Mouse (Mus musculus): ENCODE results near the gene Sh3gl2. TPM values are rescaled to one million over a fixed set of nuclear protein-coding genes. Genes with fewer than 3 reads are reported as not detected.

Gene Sh3gl2
- polyA plus RNA-seq, 1 experiment, result 15.4 TPM

DNA sequence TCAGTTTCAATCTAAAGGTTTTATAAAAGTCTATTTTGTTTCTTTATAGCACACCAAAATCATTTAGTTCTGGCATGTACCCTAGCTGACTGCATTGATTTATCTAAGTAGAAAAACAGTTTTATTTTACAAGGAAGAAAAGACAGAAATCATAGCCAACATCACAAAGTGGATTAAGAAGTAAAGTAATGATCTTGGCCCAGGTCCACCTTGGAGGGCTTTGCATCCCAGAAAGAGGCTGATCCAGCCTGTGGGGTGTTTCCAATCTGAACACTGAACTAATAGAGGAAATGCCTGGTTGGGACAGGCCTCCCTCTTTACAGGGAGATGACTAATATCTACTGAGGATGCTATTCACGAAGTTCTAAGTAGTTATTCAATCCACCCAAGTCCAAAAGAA is 472.7 kb downstream of the Sh3gl2 start:
- Histone ChIP-seq H3K27me3 (ENCODE audit: control insufficient read depth, insufficient read depth, low read length) (no peaks in the 10 kb centered on the region), H3K27ac (ENCODE audit: control insufficient read depth, insufficient read depth, low read depth, low read length) (no peak overlapping the region), H3K4me3 (ENCODE audit: control insufficient read depth, low read depth, low read length) (no peak overlapping the region), H3K36me3 (ENCODE audit: control insufficient read depth, insufficient read depth, low read length) (no peaks in the 10 kb centered on the region), H3K4me1 (ENCODE audit: control insufficient read depth, insufficient read depth, low read length) (no peaks in the 10 kb centered on the region)
- TF ChIP-seq POLR2A (IDR thresholded peaks at IDR 0.05; ENCODE audit: control insufficient read depth, low read depth, low read length) (no peak), CTCF (IDR thresholded peaks at IDR 0.05; ENCODE audit: control insufficient read depth, insufficient read depth, insufficient replicate concordance, low read depth, low read length) (no peak)

DNA sequence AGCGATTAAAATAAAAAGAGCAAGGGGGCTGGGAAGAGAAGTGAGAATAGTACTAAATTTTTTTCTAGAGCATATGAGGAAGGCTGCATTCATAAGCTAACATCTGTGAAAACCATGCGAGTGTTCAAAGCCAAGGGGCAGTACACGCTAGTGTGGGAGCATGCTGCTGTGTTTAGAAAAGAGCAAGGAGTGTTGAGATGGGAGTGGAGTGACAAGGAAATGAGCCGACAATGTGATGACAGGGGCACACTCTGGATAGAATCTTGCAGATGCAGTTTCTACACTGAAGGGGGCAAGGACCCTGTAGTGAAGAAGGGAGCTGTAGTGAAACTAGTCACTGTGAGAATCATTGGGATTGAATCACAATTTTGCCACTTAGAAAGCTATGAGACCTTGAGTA is 481.2 kb downstream of the Sh3gl2 start:
- H3K27ac ChIP-seq (ENCODE audit: control insufficient read depth, insufficient read depth, low read depth, low read length), result no peak overlapping the region
- no peak overlapping the region for H3K4me3 ChIP-seq (ENCODE audit: control insufficient read depth, low read depth, low read length)
- TF ChIP-seq POLR2A (IDR thresholded peaks at IDR 0.05; ENCODE audit: control insufficient read depth, low read depth, low read length) (no peak), CTCF (IDR thresholded peaks at IDR 0.05; ENCODE audit: control insufficient read depth, insufficient read depth, insufficient replicate concordance, low read depth, low read length) (no peak)
- no peaks in the 10 kb centered on the region for H3K27me3 ChIP-seq (ENCODE audit: control insufficient read depth, insufficient read depth, low read length)
- H3K4me1 ChIP-seq (ENCODE audit: control insufficient read depth, insufficient read depth, low read length), result no peaks in the 10 kb centered on the region
- no peaks in the 10 kb centered on the region for H3K36me3 ChIP-seq (ENCODE audit: control insufficient read depth, insufficient read depth, low read length)

Data from testis, adult 2 months (tissue).